Mouse (Mus musculus): ENCODE measurements around the gene Aqp1.

DNA sequence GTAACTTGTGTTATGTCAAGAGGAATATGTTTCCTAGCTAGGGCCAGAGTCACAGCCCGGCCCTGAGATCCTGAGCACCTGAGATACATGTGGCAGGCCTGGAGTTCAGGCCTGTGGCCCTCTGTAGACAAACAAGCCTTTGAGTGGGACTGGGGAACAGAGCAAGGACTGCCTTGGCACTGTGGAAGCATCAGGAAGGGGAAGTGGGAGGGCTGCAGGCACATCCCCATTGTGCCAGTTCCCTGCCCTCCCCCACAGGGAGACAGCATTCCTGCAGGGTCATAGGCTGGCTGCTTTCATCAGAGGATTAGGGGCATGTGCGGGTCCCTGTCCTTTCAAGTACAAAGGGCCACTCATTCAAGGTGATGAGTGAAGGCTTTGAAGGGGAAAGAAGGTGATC is 26.1 kb upstream of the Aqp1 start:
- no peak for TF ChIP-seq CTCF (conservative IDR thresholded peaks at IDR 0.05; ENCODE audit: low read length)
- TF ChIP-seq NANOG (IDR thresholded peaks at IDR 0.05; ENCODE audit: borderline replicate concordance, low read length) = no peak
